Mouse (Mus musculus): ENCODE measurements at regions not wholly inside any gene's neighbourhood (a gene's known extent, or its start where the extent isn't known, plus 50 kb on each side); places are given as distances from the start of the nearest gene placed in this dataset.

- in situ Hi-C loops (cut with MboI; ENCODE audit: unreplicated experiment in 2 of 2) = no loop called here
These were observed 274.3 kb upstream of the Rtl1 start for GRCm38 (mm10) chr12:109874466-109874865.

GRCm38 (mm10) chr12:109881108-109881507 lies 281.0 kb upstream of the Rtl1 start:
- in situ Hi-C loops (cut with MboI; ENCODE audit: unreplicated experiment in 2 of 2) = no loop called here

- in situ Hi-C loops (cut with MboI; ENCODE audit: unreplicated experiment in 2 of 2) = no loop called here
These were observed 291.1 kb upstream of the Rtl1 start for GRCm38 (mm10) chr12:109891206-109891605.

- in situ Hi-C loops (cut with MboI; ENCODE audit: unreplicated experiment in 2 of 2) = no loop called here
These were observed 292.7 kb upstream of the Rtl1 start for GRCm38 (mm10) chr12:109892834-109893233.

- in situ Hi-C loops (cut with MboI; ENCODE audit: unreplicated experiment in 2 of 2) = no loop called here
These were observed 293.5 kb upstream of the Rtl1 start for GRCm38 (mm10) chr12:109893657-109894056.

GRCm38 (mm10) chr12:109895389-109895788 lies 295.3 kb upstream of the Rtl1 start:
- in situ Hi-C loops (cut with MboI; ENCODE audit: unreplicated experiment in 2 of 2) = no loop called here

- in situ Hi-C loops (cut with MboI; ENCODE audit: unreplicated experiment in 2 of 2) = no loop called here
These were observed 296.3 kb upstream of the Rtl1 start for GRCm38 (mm10) chr12:109896397-109896796.

- in situ Hi-C loops (cut with MboI; ENCODE audit: unreplicated experiment in 2 of 2) = no loop called here
These were observed 296.8 kb upstream of the Rtl1 start for GRCm38 (mm10) chr12:109896906-109897305.

- in situ Hi-C loops (cut with MboI; ENCODE audit: unreplicated experiment in 2 of 2) = no loop called here
These were observed 297.8 kb upstream of the Rtl1 start for GRCm38 (mm10) chr12:109897861-109898385.

GRCm38 (mm10) chr12:109899420-109899819 lies 299.3 kb upstream of the Rtl1 start:
- in situ Hi-C loops (cut with MboI; ENCODE audit: unreplicated experiment in 2 of 2) = no loop called here

- in situ Hi-C loops (cut with MboI; ENCODE audit: unreplicated experiment in 2 of 2) = no loop called here
These were observed 310.9 kb upstream of the Rtl1 start for GRCm38 (mm10) chr12:109910966-109911495.

- in situ Hi-C loops (cut with MboI; ENCODE audit: unreplicated experiment in 2 of 2) = no loop called here
These were observed 311.4 kb upstream of the Rtl1 start for GRCm38 (mm10) chr12:109911506-109911905.

- in situ Hi-C loops (cut with MboI; ENCODE audit: unreplicated experiment in 2 of 2) = no loop called here
These were observed 317.6 kb upstream of the Rtl1 start for GRCm38 (mm10) chr12:109917761-109918160.

- in situ Hi-C loops (cut with MboI; ENCODE audit: unreplicated experiment in 2 of 2) = no loop called here
These were observed 318.8 kb upstream of the Rtl1 start for GRCm38 (mm10) chr12:109918901-109919300.

GRCm38 (mm10) chr12:109922111-109922510 lies 322.0 kb upstream of the Rtl1 start:
- in situ Hi-C loops (cut with MboI; ENCODE audit: unreplicated experiment in 2 of 2) = no loop called here

- in situ Hi-C loops (cut with MboI; ENCODE audit: unreplicated experiment in 2 of 2) = no loop called here
These were observed 325.7 kb upstream of the Rtl1 start for GRCm38 (mm10) chr12:109925866-109926265.

- in situ Hi-C loops (cut with MboI; ENCODE audit: unreplicated experiment in 2 of 2) = no loop called here
These were observed 326.5 kb upstream of the Rtl1 start for GRCm38 (mm10) chr12:109926643-109927042.

GRCm38 (mm10) chr12:109946179-109946578 lies 332.7 kb upstream of the Dio3 start:
- in situ Hi-C loops (cut with MboI; ENCODE audit: unreplicated experiment in 2 of 2) = no loop called here

GRCm38 (mm10) chr12:109946936-109947335 lies 331.9 kb upstream of the Dio3 start:
- in situ Hi-C loops (cut with MboI; ENCODE audit: unreplicated experiment in 2 of 2) = no loop called here

- in situ Hi-C loops (cut with MboI; ENCODE audit: unreplicated experiment in 2 of 2) = no loop called here
These were observed 330.9 kb upstream of the Dio3 start for GRCm38 (mm10) chr12:109947886-109948433.

GRCm38 (mm10) chr12:109948434-109948984 lies 330.4 kb upstream of the Dio3 start:
- in situ Hi-C loops (cut with MboI; ENCODE audit: unreplicated experiment in 2 of 2) = no loop called here

GRCm38 (mm10) chr12:109949231-109949965 lies 329.5 kb upstream of the Dio3 start:
- in situ Hi-C loops (cut with MboI; ENCODE audit: unreplicated experiment in 2 of 2) = no loop called here

Measured in v-Abl transformed pro-B cells (cell line).